Mouse (Mus musculus) spleen, adult 2 months (tissue): ENCODE data around the gene Krtcap2. TPM values are rescaled to one million over a fixed set of nuclear protein-coding genes. Genes with fewer than 3 reads are reported as not detected.

Experiments used
- DNase-seq, 2 experiments: peaks; one replicate each; pipeline versions ENCODE4 v3.0.0 to v3.0.0-alpha.2; 2012 to 2021; ENCODE audit warnings: low spot score in 2 of 2, low read depth in 1 of 2
- H3K27ac ChIP-seq: fragments of 200-500 bp; 2 replicates; pipeline ENCODE4 v1.5.1; 2012; ENCODE audit warnings: low read length, inconsistent platforms; ENCODE audit not compliant: insufficient read depth
- H3K27me3 ChIP-seq: fragments of 200-500 bp; 2 replicates; pipeline ENCODE4 v1.6.1; 2012; ENCODE audit warnings: mild to moderate bottlenecking, moderate library complexity, low read length, inconsistent platforms; ENCODE audit not compliant: control insufficient read depth, insufficient read depth
- H3K36me3 ChIP-seq: fragments of 200-500 bp; 2 replicates; pipeline ENCODE4 v1.6.1; 2012; ENCODE audit warnings: mild to moderate bottlenecking, low read length, inconsistent platforms; ENCODE audit not compliant: control insufficient read depth, insufficient read depth
- H3K4me1 ChIP-seq: fragments of 200-500 bp; 2 replicates; pipeline ENCODE4 v1.6.1; 2011; ENCODE audit warnings: inconsistent platforms; ENCODE audit not compliant: control insufficient read depth, insufficient read depth, insufficient read length
- H3K4me3 ChIP-seq: fragments of 200-500 bp; 2 replicates; pipeline ENCODE4 v1.5.1; 2011; ENCODE audit warnings: mild to moderate bottlenecking, inconsistent platforms; ENCODE audit not compliant: insufficient read depth, insufficient read length; ENCODE audit errors: extremely low read depth
- CTCF ChIP-seq: fragments of 200-500 bp; IDR thresholded peaks from 2 replicates; pipeline ENCODE4 v1.5.1; 2011; ENCODE audit warnings: mild to moderate bottlenecking, inconsistent platforms; ENCODE audit not compliant: insufficient read depth, insufficient read length, insufficient replicate concordance; ENCODE audit errors: extremely low read depth
- POLR2A ChIP-seq: fragments of 200-500 bp; IDR thresholded peaks from 2 replicates; pipeline ENCODE4 v1.6.1; 2011; ENCODE audit warnings: low read depth, low read length, inconsistent platforms
- WGBS: fragments of 180-500 bp; shearing (Covaris S2); methylation state at CpG from one replicate; pipeline ENCODE4 v1.1.7; 2018; 5-methylcytosine and 5-hydroxymethylcytosine counted together
- polyA plus RNA-seq: library from polyadenylated mRNA; depleted of rRNA; stranded (reverse); fragments of >200 nt; gene quantifications from 2 replicates; pipeline ENCODE4 v1.2.3, GENCODE M21; 2012

Krtcap2 gene
- polyA plus RNA-seq, 1 experiment: 93.5 TPM

DNA sequence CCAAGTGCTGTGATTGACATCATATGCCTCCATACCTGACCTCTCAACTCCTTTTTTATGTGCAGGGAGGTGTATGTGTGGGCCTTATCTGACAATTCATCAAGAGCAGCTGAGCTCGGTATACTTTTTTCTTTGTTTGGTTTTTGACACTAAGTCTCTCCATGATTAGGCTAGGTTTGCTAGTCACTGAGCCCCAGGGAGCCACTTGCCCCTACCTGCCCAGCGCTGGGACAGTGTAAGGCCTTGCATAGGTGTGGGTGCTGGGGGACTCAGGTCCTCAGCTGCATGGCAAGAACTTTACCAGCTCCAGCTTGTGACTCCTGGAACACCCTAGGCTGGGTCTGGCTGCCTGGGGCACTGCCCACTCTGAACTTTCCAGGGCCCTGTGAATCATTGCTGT, 39.1 kb upstream of the Krtcap2 start:
- H3K4me3 ChIP-seq: no peak overlapping the region
- TF ChIP-seq POLR2A: no peak
- no peak for TF ChIP-seq CTCF
- peaks cover 39% of the 10 kb centered on the region for H3K36me3 ChIP-seq
- WGBS: 86% methylated on average over 2 of the region's 2 CpGs
- no peak for DNase-seq
- no peaks in the 10 kb centered on the region for H3K27me3 ChIP-seq
- H3K27ac ChIP-seq: no peak overlapping the region
- peaks cover 4% of the 10 kb centered on the region; the same call in 1 of the 2 replicates for H3K4me1 ChIP-seq

GRCm38 (mm10) chr3:89208075-89208657, 37.6 kb upstream of the Krtcap2 start:
- no peak overlapping the region for H3K4me3 ChIP-seq
- H3K36me3 ChIP-seq: peaks cover 39% of the 10 kb centered on the region
- no peak overlapping the region for H3K27ac ChIP-seq
- H3K27me3 ChIP-seq: no peaks in the 10 kb centered on the region
- peaks cover 3% of the 10 kb centered on the region; the same call in 1 of the 2 replicates for H3K4me1 ChIP-seq
- TF ChIP-seq POLR2A: no peak
- TF ChIP-seq CTCF: no peak
- 76% methylated on average over 13 of the region's 13 CpGs for WGBS
- no peak for DNase-seq

GRCm38 (mm10) chr3:89208736-89209135, 37.0 kb upstream of the Krtcap2 start:
- no peaks in the 10 kb centered on the region for H3K4me1 ChIP-seq
- 92% methylated on average over 6 of the region's 6 CpGs for WGBS

GRCm38 (mm10) chr3:89209731-89210130, 36.0 kb upstream of the Krtcap2 start:
- H3K27ac ChIP-seq: peak overlapping the region; percentile 17; the same call in 1 of the 2 replicates
- WGBS: 93% methylated on average over 7 of the region's 7 CpGs
- H3K27me3 ChIP-seq: no peaks in the 10 kb centered on the region
- H3K36me3 ChIP-seq: peaks cover 31% of the 10 kb centered on the region
- H3K4me1 ChIP-seq: no peaks in the 10 kb centered on the region
- H3K4me3 ChIP-seq: no peak overlapping the region
- no peak for DNase-seq
- TF ChIP-seq CTCF (no peak), POLR2A (no peak)

More at GRCm38 (mm10) chr3:89208736-89209135, 37.0 kb upstream of the Krtcap2 start:
- no peaks in the 10 kb centered on the region for H3K27me3 ChIP-seq
- no peak for TF ChIP-seq CTCF
- no peak for TF ChIP-seq POLR2A
- H3K27ac ChIP-seq: no peak overlapping the region
- H3K36me3 ChIP-seq: peaks cover 39% of the 10 kb centered on the region
- no peak for DNase-seq
- H3K4me3 ChIP-seq: no peak overlapping the region

- Histone ChIP-seq H3K36me3 (peaks cover 31% of the 10 kb centered on the region), H3K4me1 (peaks cover 2% of the 10 kb centered on the region; the same call in 1 of the 2 replicates), H3K27me3 (no peaks in the 10 kb centered on the region), H3K27ac (0 out of 2 replicates have a peak overlapping the region, but pooled peaks have one; percentile 17), H3K4me3 (no peak overlapping the region)
- TF ChIP-seq CTCF: no peak
- no peak for TF ChIP-seq POLR2A
- no peak for DNase-seq
- WGBS: 71% methylated on average over 13 of the region's 13 CpGs
Observed at GRCm38 (mm10) chr3:89210162-89210561, 35.6 kb upstream of the Krtcap2 start.

DNA sequence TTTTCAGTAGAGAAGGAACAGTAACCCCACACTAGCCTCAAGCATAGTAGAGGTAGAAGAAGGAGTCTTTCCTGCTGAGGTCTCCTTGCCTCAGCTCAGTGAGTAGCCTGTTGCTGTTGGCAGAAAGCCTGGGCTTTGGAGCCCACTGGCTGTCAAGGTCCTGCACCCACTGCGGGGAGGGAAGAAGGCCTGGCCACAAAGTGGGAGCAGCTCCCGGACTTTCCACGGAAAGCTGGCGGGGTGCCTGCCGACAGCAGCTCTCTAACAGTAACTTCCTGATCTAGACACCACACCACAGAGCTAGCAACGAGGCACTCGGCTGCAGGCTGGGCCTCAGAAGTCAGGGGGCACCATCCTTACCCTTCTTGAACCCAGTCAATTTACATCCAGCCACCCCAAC, 35.0 kb upstream of the Krtcap2 start:
- 71% methylated on average over 7 of the region's 7 CpGs for WGBS
- no peak overlapping the region for H3K4me3 ChIP-seq
- TF ChIP-seq CTCF: no peak
- TF ChIP-seq POLR2A: no peak
- H3K27me3 ChIP-seq: no peaks in the 10 kb centered on the region
- H3K4me1 ChIP-seq: peaks cover 5% of the 10 kb centered on the region; the same call in 1 of the 2 replicates
- H3K27ac ChIP-seq: no peak overlapping the region
- peaks cover 30% of the 10 kb centered on the region for H3K36me3 ChIP-seq
- DNase-seq: no peak
